Mouse (Mus musculus) midbrain, embryonic 14.5 days (tissue): ENCODE measurements around the gene Jund. TPM values are rescaled to one million over a fixed set of nuclear protein-coding genes. Genes with fewer than 3 reads are reported as not detected.
A peak's percentile ranks its signal among the peaks of the same experiment; 100 is the strongest.

Experiments used
- ATAC-seq: fragments of 200-750 bp; cut with Nextera tagmentation; 2 replicates; pipeline ENCODE4 v1.8.0; 2017; ENCODE audit warnings: moderate number of reproducible peaks, moderate library complexity; ENCODE audit not compliant: low FRiP score, low TSS enrichment
- DNase-seq: peaks from one replicate; pipeline ENCODE4 v3.0.0-alpha.2; 2015
- H3K27ac ChIP-seq: fragments of 300-500 bp; sonication (generic); replicated peaks from 2 replicates; pipeline ENCODE4 v1.5.1; 2014; ENCODE audit warnings: mild to moderate bottlenecking, low read depth, low read length, moderate library complexity
- H3K27me3 ChIP-seq: fragments of 300-500 bp; sonication (generic); 2 replicates; pipeline ENCODE4 v1.6.1; 2014; ENCODE audit warnings: low read length, control low read depth, mixed read lengths; ENCODE audit not compliant: control insufficient read depth, insufficient read depth
- H3K36me3 ChIP-seq: fragments of 300-500 bp; sonication (generic); 2 replicates; pipeline ENCODE4 v1.6.1; 2014; ENCODE audit warnings: low read length, control low read depth; ENCODE audit not compliant: control insufficient read depth, insufficient read depth
- H3K4me1 ChIP-seq: fragments of 300-500 bp; sonication (generic); 2 replicates; pipeline ENCODE4 v1.6.1; 2014; ENCODE audit warnings: mild to moderate bottlenecking, antibody characterized with exemption, low read length, control low read depth; ENCODE audit not compliant: control insufficient read depth, insufficient read depth
- H3K4me2 ChIP-seq: fragments of 300-500 bp; sonication (generic); 2 replicates; pipeline ENCODE4 v1.6.1; 2014; ENCODE audit warnings: mild to moderate bottlenecking, low read length, moderate library complexity
- H3K4me3 ChIP-seq: fragments of 300-500 bp; sonication (generic); replicated peaks from 2 replicates; pipeline ENCODE4 v1.5.1; 2014; ENCODE audit warnings: low read depth, low read length
- H3K9ac ChIP-seq: fragments of 300-500 bp; sonication (generic); replicated peaks from 2 replicates; pipeline ENCODE4 v1.6.1; 2014; ENCODE audit warnings: mild to moderate bottlenecking, low read length, moderate library complexity
- H3K9me3 ChIP-seq: fragments of 300-500 bp; sonication (generic); 2 replicates; pipeline ENCODE4 v1.6.1; 2016; ENCODE audit warnings: low read length, control low read depth, mixed read lengths; ENCODE audit not compliant: control insufficient read depth
- WGBS: fragments of 180-500 bp; shearing (Covaris S2); extraction: QIAGEN DNeasy Blood & Tissue Kit; methylation state at CpG from one replicate; pipeline ENCODE4 v1.1.7; 2014; 5-methylcytosine and 5-hydroxymethylcytosine counted together
- polyA plus RNA-seq: library from polyadenylated mRNA; unstranded; fragments of >200 nt; fragmentation: Nextera tagmentation; extraction: Ambion mirVana; gene quantifications from 2 replicates; pipeline ENCODE4 v1.2.1, GENCODE M21; 2014

The Jund gene
- polyA plus RNA-seq, 1 experiment from 2014 or later: 119 TPM

DNA sequence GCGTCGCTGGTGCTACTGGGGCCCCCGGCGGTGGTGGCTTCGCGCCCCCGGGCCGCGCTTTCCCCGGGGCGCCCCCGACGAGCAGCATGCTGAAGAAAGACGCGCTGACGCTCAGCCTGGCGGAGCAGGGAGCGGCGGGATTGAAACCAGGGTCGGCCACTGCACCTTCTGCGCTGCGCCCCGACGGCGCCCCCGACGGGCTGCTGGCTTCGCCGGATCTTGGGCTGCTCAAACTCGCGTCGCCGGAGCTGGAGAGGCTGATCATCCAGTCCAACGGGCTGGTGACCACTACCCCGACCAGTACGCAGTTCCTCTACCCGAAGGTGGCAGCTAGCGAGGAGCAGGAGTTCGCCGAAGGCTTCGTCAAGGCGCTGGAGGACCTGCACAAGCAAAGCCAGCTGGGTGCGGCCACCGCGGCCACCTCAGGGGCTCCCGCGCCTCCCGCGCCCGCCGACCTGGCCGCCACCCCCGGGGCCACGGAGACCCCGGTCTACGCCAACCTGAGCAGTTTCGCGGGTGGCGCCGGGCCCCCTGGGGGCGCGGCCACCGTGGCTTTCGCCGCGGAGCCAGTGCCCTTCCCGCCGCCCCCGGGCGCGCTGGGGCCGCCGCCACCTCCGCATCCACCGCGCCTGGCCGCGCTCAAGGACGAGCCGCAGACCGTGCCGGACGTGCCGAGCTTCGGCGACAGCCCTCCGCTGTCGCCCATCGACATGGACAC is 526 bp downstream of the Jund start:
- H3K27me3 ChIP-seq: no peaks in the 10 kb centered on the region
- no peaks in the 10 kb centered on the region for H3K9me3 ChIP-seq
- ATAC-seq: peak; percentile 0; the same call in 1 of the 2 replicates
- peak overlapping the region; percentile 98 for H3K9ac ChIP-seq
- H3K4me3 ChIP-seq: peak overlapping the region; percentile 97
- WGBS: under 1% methylated on average over 89 of the region's 89 CpGs
- peaks cover 9% of the 10 kb centered on the region; the same call in 1 of the 2 replicates for H3K36me3 ChIP-seq
- H3K4me1 ChIP-seq: peaks cover 39% of the 10 kb centered on the region
- peak overlapping the region; percentile 59 for H3K4me2 ChIP-seq
- DNase-seq: no peak
- H3K27ac ChIP-seq: peak overlapping the region; percentile 99

DNA sequence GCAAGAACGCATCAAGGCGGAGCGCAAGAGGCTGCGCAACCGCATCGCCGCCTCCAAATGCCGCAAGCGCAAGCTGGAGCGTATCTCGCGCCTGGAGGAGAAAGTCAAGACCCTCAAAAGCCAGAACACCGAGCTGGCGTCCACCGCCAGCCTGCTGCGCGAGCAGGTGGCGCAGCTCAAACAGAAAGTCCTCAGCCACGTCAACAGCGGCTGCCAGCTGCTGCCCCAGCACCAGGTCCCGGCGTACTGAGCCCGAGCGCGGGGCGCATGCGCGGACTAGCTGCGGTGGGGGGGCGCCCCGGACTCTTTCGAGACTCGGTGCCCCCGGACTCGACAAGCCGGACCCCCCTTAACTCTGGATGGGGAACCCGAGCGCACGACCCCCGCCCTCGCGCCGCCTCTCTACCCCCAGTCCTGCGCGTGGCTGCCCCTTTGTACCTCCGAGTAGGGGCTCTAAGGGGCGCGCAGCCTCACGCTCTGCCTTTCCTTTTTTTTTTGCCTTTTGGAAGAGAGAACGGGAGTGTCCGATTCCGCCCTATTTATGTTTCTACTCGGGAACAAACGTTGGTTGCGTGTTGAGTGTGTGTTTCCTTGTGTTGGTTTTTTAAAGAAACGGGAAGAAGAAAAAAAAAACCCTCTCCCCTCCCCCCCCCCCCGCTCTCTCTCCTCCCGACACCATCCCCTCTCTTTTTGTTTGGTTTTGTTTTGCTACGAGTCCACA is 1.2 kb downstream of the Jund start:
- no peaks in the 10 kb centered on the region for H3K9me3 ChIP-seq
- peaks cover 39% of the 10 kb centered on the region for H3K4me1 ChIP-seq
- DNase-seq (peak; percentile 90), ATAC-seq (peak; percentile 15; the same call in 1 of the 2 replicates)
- peak overlapping the region; percentile 97 for H3K4me3 ChIP-seq
- H3K4me2 ChIP-seq: peak overlapping the region; percentile 59
- peak overlapping the region; percentile 99 for H3K27ac ChIP-seq
- under 1% methylated on average over 59 of the region's 59 CpGs for WGBS
- H3K9ac ChIP-seq: peak overlapping the region; percentile 98
- peaks cover 9% of the 10 kb centered on the region; the same call in 1 of the 2 replicates for H3K36me3 ChIP-seq
- no peaks in the 10 kb centered on the region for H3K27me3 ChIP-seq

DNA sequence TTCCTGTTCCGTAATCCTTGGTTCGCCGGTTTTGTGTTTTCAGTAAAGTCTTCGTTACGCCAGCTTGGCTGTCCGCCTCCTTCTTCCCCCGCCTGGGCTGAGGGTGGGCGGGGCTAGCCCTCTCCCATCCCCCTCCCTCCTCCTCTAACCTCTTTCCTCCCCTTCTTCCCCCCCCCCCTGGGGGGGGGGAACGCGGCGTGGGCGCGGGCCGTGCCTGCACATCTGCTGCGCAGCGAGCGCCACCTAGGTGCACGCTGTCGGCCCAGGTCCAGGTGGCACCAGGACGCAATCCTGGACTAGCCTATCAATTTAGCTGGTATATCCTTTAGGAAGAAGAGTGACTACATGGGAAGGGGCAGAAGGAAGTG is 1.8 kb downstream of the Jund start:
- Histone ChIP-seq H3K9ac (peak overlapping the region; percentile 98), H3K9me3 (no peaks in the 10 kb centered on the region), H3K27ac (peak overlapping the region; percentile 99), H3K4me2 (peak overlapping the region; percentile 59), H3K36me3 (peaks cover 9% of the 10 kb centered on the region; the same call in 1 of the 2 replicates), H3K27me3 (no peaks in the 10 kb centered on the region), H3K4me1 (peaks cover 39% of the 10 kb centered on the region), H3K4me3 (peak overlapping the region; percentile 97)
- DNase-seq: peak; percentile 98
- ATAC-seq: peak; percentile 24
- under 1% methylated on average over 20 of the region's 20 CpGs for WGBS

DNA sequence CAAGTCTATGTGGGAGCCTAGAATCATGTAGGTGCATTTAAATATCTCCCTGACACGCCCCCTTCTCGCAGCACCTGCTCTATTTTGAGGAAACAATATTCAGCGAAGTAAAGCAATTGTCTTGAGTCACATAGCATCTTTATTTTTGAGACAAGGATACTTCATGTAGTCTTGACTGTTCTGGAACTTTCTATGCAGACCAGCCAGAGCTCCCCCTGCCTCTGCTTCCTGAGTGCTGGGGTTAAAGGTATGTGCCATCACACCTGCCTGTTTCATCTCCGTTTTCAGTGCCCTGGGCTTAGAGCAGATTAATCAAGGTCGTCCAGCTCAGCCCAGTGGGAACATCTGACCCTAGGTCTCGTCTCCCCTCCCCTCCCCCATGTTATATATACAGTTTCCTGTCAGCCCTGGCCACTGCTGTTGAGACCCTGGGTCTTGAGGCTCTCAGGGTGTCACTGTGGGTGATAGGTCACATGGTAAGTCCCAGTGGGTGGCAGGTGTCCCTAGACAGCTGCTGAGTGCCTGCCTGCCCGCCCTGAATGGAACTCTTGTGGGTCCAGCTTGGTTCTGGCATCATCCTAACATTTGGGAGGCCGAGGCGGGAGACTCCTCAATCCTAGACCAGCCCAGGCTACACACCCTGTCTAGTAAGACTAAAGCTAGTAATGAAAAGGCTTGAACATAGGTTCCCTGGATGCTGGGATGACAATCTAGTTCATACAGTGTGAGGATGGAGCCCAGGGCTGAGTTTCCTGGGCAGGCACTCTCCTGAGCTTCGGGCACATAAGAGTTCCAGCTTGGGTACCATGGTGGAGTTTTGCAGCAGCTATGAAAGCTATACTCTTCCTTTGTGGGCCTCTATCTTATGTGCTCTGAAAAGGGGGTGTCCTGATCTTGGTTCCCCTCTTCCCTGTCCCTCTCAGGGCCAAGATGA is 2.6 kb downstream of the Jund start:
- peak overlapping the region; percentile 59 for H3K4me2 ChIP-seq
- H3K4me3 ChIP-seq: peak overlapping the region; percentile 97
- peaks cover 36% of the 10 kb centered on the region for H3K4me1 ChIP-seq
- H3K27me3 ChIP-seq: no peaks in the 10 kb centered on the region
- peak overlapping the region; percentile 98 for H3K9ac ChIP-seq
- H3K9me3 ChIP-seq: no peaks in the 10 kb centered on the region
- peaks cover 9% of the 10 kb centered on the region; the same call in 1 of the 2 replicates for H3K36me3 ChIP-seq
- peak overlapping the region; percentile 99 for H3K27ac ChIP-seq
- WGBS: 54% methylated on average over 10 of the region's 10 CpGs
- ATAC-seq (no peak), DNase-seq (no peak)

DNA sequence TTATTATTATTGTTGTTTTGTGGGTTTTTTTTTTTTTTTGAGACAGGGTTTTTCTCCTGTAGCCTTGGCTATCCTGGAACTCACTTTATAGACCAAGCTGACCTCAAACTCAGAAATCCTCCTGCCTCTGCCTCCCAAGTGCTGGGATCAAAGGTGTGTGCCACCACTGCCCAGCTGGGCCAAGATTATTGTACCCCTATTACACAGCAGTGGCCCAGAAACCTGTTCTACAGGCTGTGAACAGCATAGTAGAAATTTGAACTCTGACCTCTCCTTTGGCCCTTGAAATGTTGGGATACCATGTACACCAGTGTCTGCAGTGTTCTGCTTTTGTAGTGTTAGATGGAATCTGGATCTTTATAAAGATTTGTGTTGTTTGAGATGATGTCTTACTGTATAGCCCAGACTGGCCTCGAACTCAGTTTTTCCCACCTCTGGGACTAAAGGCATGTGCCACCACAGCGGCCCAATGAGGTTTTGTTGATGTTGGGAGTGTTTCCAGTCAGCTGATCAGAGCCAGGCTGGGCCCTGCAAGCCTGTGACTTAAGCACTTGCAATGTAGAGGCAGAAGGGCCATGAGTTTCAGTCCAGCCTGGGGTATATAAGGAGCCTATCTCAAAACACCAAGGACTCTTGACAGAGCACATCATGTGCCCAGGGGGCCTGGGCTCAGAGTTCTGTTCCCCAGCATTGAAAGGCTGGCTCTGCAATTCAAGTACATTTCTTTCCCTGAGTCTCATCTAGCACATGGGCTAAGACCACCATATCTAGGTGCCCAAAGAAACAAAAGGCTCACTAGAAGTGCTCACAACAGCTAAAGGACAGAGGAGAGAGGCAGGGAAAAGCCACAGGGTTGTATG is 3.5 kb downstream of the Jund start:
- Histone ChIP-seq H3K4me2 (peak overlapping the region; percentile 59), H3K4me3 (peak overlapping the region; percentile 97), H3K9me3 (no peaks in the 10 kb centered on the region), H3K27ac (no peak overlapping the region), H3K4me1 (peaks cover 27% of the 10 kb centered on the region), H3K27me3 (no peaks in the 10 kb centered on the region), H3K9ac (peak overlapping the region; percentile 10; the same call in 1 of the 2 replicates), H3K36me3 (peaks cover 9% of the 10 kb centered on the region; the same call in 1 of the 2 replicates)
- ATAC-seq (no peak), DNase-seq (no peak)
- WGBS: 83% methylated on average over 2 of the region's 2 CpGs

DNA sequence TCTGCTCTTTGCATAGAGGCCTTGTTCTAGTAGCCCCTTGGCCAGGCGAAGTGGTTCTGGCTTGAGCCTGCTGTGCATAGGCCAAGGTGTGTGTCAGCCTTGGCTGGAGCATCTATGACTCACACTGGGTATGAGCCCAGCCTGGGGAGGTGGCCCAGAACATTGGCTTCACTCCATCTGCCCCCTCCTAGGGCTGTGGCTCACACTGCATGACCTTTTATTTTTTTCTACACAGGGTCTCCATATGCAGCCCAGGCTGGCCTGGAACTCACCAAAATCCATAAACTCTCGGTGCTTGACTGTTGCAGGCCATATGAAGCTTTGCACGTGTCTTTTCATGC is 4.1 kb downstream of the Jund start:
- no peaks in the 10 kb centered on the region for H3K27me3 ChIP-seq
- H3K36me3 ChIP-seq: peaks cover 9% of the 10 kb centered on the region; the same call in 1 of the 2 replicates
- H3K4me3 ChIP-seq: no peak overlapping the region
- peak overlapping the region; percentile 59 for H3K4me2 ChIP-seq
- DNase-seq (no peak), ATAC-seq (no peak)
- H3K9me3 ChIP-seq: no peaks in the 10 kb centered on the region
- H3K4me1 ChIP-seq: peaks cover 22% of the 10 kb centered on the region
- no peak overlapping the region for H3K27ac ChIP-seq
- 88% methylated on average over 3 of the region's 3 CpGs for WGBS
- H3K9ac ChIP-seq: peak overlapping the region; percentile 10; the same call in 1 of the 2 replicates

DNA sequence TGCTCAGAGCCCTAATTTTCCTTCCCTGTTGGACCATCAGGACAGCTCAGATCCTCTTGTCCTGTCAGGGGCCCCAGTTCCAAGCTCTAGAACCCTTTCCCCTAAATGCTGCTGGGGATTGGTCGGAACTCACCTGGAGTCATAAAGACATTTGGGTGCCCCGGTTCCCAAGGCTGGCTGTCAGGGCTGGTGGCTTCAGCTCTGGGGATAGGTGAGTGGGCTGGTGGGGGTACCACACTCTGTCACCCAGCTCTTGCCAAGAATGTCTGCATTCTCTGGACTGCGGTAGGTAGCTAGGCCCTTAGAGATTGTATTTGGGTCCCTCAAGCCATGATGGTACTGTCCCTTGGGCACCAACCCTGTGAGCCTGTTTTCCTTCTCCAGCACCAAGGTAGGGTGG is 4.5 kb downstream of the Jund start, which contains the start of gene Iqcn:
Gene Iqcn (plus strand): TSS at position 171 of the 400 bp plus-strand sequence.
- peak within 1 kb of the TSS; percentile 10; the same call in 1 of the 2 replicates for H3K9ac ChIP-seq

More for the DNA sequence above, 4.5 kb downstream of the Jund start, which contains the start of gene Iqcn:
- no peak within 1 kb of the TSS for H3K4me3 ChIP-seq
- H3K27ac ChIP-seq: no peak within 1 kb of the TSS
- peak within 1 kb of the TSS; percentile 59 for H3K4me2 ChIP-seq
- peaks cover 9% of the 10 kb centered on the region; the same call in 1 of the 2 replicates for H3K36me3 ChIP-seq
- no peak for ATAC-seq
- peaks cover 18% of the 10 kb centered on the region for H3K4me1 ChIP-seq
- H3K9me3 ChIP-seq: no peaks in the 10 kb centered on the region
- WGBS: 94% methylated on average over 3 of the region's 3 CpGs
- no peak for DNase-seq
- H3K27me3 ChIP-seq: no peaks in the 10 kb centered on the region
